Mouse (Mus musculus): Measurements from ENCODE around the gene S100b.

S100b gene

DNA sequence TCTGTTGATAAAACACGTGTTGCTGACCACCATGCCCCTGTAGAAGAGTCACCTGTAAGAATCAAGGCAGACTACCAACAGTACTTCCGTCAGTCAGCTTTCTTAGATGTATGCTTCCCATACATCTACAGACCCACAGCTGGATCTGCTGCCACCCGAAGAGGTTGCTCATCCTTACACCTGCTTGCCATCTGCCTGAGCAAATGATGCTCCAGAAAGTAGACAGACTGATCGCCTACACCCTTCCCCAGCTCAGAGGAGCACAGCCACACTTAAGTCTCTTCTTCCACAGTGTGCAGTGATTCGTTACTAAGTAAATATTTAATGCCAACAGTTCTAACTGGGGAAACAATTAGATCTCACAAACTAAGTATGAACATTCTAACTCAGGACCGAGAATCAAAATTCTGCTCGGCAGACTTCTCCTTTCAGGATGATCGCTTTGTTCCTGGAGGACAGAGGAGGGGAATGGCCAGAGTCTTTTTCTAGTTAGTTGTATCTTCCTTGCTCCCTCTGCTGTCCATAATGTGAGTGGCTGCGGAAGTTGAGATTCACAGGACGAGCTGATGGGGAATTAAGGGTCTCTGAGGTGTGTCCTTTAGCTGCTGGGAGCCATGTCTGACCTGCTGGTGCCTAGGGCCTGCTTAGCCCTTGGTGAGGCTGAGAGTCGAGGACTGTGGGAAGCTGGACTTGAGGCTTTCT, 6.9 kb downstream of the S100b start:
- DNase-seq (ENCODE audit: extremely low read depth, low read depth): no peak

DNA sequence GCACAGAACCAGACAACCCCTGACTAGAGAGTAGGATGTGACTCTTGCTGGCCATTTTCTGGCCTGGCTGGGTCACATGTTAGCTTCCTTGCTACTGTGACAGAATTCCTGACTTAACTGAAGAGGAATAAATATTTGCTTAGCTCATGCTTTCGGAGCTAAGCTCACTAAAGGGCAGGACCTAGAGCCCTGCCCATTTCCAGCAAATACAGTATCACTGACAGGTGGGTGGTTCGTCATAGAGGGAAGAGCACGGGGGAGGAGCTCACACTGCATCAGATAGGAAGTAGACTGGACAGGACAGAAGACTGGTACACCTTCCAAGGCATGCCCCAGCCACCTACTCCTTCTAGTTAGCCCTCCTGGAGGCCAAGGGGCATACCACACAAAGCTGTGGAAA, 7.8 kb downstream of the S100b start:
- no peak for DNase-seq (ENCODE audit: extremely low read depth, low read depth)

- no peak for DNase-seq (ENCODE audit: extremely low read depth, low read depth)
These were observed 8.8 kb downstream of the S100b start for GRCm38 (mm10) chr10:76262431-76262830.

DNA sequence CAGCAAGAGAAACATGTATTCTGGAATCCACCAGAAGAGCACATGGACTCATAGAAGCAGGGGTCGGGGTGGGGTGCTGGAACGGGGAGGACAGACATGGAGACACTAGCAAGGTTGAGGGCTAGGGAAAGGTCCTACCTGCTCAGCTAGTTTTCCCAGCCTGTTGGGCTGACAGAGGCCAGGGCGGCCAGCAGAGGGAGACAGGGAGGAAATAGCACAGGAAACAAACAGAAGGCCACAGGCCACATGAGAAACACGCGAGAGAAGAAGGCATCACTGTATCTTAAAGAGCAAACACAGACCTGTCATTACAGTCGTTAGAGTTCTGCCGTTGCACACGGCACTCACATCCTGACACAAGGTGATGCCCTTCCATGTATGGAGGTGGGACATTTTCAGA, 17.6 kb downstream of the S100b start:
- no peak for DNase-seq (ENCODE audit: extremely low read depth, low read depth)

DNA sequence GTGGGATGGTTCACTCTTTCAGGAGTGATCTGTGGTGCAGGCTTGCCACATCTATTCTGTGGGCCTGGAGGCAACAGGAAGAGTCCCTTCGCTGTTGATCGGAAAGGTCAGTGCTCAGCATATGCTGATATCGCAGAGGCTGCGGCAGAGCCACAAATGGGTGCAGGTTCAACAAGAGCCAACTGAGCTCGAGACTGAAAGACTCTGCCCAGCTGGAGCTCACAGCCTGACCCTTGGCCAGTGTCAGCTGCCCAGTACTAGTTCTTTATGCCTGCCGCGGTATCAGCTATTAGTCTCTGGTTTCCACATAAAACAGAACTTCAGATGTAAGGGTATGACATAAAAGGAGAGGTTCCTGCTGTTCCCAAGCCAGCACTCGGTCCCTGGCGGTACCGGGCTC, 21.6 kb downstream of the S100b start:
- no peak for DNase-seq (ENCODE audit: extremely low read depth, low read depth)

DNA sequence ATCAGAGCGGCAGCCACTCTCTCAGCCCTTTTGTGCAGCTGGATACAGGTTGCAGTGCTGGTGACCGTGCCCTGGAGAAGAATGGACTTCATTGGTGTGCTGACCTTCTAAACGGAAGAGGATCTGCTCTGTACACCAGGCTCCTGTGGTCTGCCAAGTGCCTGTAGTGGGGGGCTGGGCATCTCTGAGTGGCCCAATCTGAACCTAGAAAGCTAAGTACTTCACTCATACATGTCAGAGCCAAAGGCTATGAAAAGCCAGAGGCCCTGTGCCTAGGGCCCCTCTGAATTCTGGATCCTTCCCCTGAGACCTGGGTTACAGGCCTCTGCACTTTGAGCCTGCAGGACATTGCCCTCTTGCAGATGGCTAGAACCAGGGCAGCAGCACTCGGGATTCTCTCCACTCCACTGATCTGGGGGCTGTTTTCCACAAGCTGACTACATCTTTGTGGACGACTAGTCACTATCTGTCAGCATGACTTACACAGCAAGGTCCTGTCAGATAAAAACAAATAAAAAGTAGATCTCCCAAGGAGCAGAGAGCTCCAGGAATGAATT, 25.0 kb downstream of the S100b start:
- DNase-seq (ENCODE audit: extremely low read depth, low read depth): no peak

GRCm38 (mm10) chr10:76288268-76288993, 34.8 kb downstream of the S100b start:
- no peak for DNase-seq (ENCODE audit: extremely low read depth, low read depth)

DNA sequence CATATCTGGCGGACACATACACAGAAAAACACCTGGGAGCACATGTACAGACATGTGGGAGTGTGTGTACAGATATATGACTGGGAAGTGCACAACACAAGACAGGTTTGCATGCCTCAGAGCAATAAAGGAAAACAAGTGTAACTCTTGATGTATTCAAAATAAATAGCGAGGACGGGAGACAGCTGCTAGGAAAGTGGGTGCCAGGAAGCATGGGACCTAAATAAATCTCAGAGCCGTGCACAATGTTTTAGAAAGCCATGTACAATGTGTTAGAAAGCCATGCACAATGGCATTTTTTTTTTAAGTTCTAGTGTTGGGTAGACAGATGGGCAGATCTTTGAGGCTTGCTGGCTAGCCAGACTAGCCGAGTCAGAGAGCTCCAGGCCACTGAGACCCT, 35.4 kb downstream of the S100b start:
- DNase-seq (ENCODE audit: extremely low read depth, low read depth): no peak

- peak; percentile 17 for DNase-seq (ENCODE audit: extremely low read depth, low read depth)
These were observed 36.5 kb downstream of the S100b start for GRCm38 (mm10) chr10:76289936-76290671.

DNA sequence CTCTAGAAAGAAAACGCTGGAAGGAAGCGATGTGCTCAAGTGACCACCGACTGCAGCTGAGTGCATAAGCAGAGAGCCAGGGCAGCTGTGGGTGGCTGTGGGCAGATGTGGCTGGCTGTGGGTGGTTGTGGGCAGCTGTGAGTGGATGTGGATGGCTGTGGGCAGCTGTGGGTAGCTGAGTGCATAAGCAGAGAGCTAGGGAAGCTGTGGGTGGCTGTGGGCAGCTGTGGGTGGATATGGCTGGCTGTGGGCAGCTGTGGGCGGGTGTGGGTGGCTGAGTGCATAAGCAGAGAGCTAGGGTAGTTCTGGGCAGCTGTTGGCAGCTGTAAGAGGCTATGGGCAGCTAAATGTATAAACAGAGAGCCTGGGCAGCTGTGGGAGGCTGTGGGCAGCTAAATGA, 39.6 kb downstream of the S100b start:
- DNase-seq (ENCODE audit: extremely low read depth, low read depth): no peak

DNA sequence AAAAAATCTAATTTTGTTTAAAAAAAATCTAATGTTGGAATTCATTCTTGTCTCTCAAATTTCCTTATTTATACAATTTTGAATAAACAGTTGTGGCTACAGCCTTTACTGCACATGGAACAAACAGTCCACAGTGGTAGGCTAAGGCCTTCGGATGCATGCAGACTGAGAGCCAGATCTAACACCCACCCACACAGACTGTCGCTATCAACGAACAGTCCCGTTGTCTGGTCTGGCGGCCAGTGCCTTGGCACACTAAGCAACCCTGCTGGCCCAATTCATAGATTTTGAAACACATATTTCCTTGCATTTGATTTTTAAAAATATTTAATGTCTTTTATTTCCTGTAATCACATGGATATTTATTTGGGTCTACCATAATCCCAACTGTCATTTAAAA, 46.5 kb downstream of the S100b start:
- no peak for DNase-seq (ENCODE audit: extremely low read depth, low read depth)

DNA sequence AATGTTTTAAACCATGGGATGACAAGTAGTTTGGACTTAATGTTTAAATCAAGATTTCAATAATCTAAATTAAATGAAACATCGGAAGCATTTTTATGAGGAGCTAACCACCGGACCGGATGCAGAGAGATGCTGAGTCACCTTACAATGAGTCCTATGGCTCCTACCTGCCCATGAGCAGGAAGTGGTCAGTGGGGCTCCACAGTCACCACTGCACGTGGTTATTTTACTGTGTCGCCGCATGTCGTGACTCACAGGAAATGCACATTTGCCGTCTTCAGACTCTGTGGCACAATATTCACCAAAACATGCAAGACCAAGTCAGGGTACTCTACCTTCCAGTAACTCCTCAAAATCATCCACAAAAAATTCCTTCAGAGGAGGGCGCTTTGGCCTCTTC, 53.1 kb downstream of the S100b start:
- no peak for DNase-seq (ENCODE audit: extremely low read depth, low read depth)

All from MEL-GATA-1-ER (cell line).